Mouse (Mus musculus) gastrocnemius, adult 2 months (tissue): ENCODE measurements around the gene Jazf1. TPM values are rescaled to one million over a fixed set of nuclear protein-coding genes. Genes with fewer than 3 reads are reported as not detected.
A peak's percentile ranks its signal among the peaks of the same experiment; 100 is the strongest.

Source experiments
- DNase-seq: peaks from one replicate; pipeline ENCODE4 v3.0.0; 2022
- H3K27ac ChIP-seq: fragments of 200-600 bp; 2 replicates; pipeline ENCODE4 v1.8.1; 2022; ENCODE audit warnings: mild to moderate bottlenecking
- H3K4me3 ChIP-seq: fragments of 200-600 bp; 2 replicates; pipeline ENCODE4 v1.8.1; 2022; ENCODE audit warnings: mild to moderate bottlenecking, moderate library complexity
- CTCF ChIP-seq: fragments of 200-600 bp; IDR thresholded peaks from 2 replicates; pipeline ENCODE4 v1.8.1; 2022; ENCODE audit warnings: antibody characterized with exemption, mild to moderate bottlenecking, moderate library complexity
- intact Hi-C: fragments of 180-260 bp; cut with DNase I; formaldehyde crosslinking; loops from one replicate; pipeline ENCODE4 v1.15.1; 2025
- total RNA-seq, 2 experiments: library from RNA; stranded (reverse); gene quantifications; 2 replicates each; pipeline ENCODE4 v1.2.3; 2021

Jazf1 gene
- total RNA-seq, 2 experiments from 2014 or later: 0.43 to 1.1 TPM

GRCm38 (mm10) chr6:52818041-52818440 is 250.4 kb downstream of the Jazf1 start:
- Histone ChIP-seq H3K4me3 (no peak overlapping the region), H3K27ac (no peak overlapping the region)
- DNase-seq: no peak
- intact Hi-C loops: no loop called here
- no peak for TF ChIP-seq CTCF

- no peak for TF ChIP-seq CTCF
- DNase-seq: no peak
- Histone ChIP-seq H3K4me3 (no peak overlapping the region), H3K27ac (no peak overlapping the region)
- intact Hi-C loops: no loop called here
Measured at GRCm38 (mm10) chr6:52817203-52817874, 251.1 kb downstream of the Jazf1 start.

GRCm38 (mm10) chr6:52805237-52805856 is 263.1 kb downstream of the Jazf1 start:
- no peak for DNase-seq
- Histone ChIP-seq H3K27ac (no peak overlapping the region), H3K4me3 (no peak overlapping the region)
- TF ChIP-seq CTCF: no peak
- intact Hi-C loops: no loop called here

GRCm38 (mm10) chr6:52802181-52802580 is 266.2 kb downstream of the Jazf1 start:
- Histone ChIP-seq H3K27ac (peak overlapping the region; percentile 72), H3K4me3 (peak overlapping the region; percentile 48)
- intact Hi-C loops: no loop called here
- TF ChIP-seq CTCF: no peak
- DNase-seq: peak; percentile 58

GRCm38 (mm10) chr6:52797252-52797800 is 271.1 kb downstream of the Jazf1 start:
- intact Hi-C loops: no loop called here
- peak; percentile 22 for DNase-seq
- H3K27ac ChIP-seq: peak overlapping the region; percentile 46
- no peak overlapping the region for H3K4me3 ChIP-seq
- TF ChIP-seq CTCF: peak; percentile 36

- peak overlapping the region; percentile 46 for H3K27ac ChIP-seq
- intact Hi-C loops: no loop called here
- H3K4me3 ChIP-seq: no peak overlapping the region
- peak; percentile 62 for DNase-seq
- TF ChIP-seq CTCF: no peak
Measured at GRCm38 (mm10) chr6:52796691-52797090, 271.7 kb downstream of the Jazf1 start.

- Histone ChIP-seq H3K4me3 (no peak overlapping the region), H3K27ac (peak overlapping the region; percentile 46)
- no peak for TF ChIP-seq CTCF
- DNase-seq: peak; percentile 62
- intact Hi-C loops: no loop called here
Measured at GRCm38 (mm10) chr6:52796035-52796598, 272.3 kb downstream of the Jazf1 start.

GRCm38 (mm10) chr6:52795029-52795841 is 273.2 kb downstream of the Jazf1 start:
- TF ChIP-seq CTCF: no peak
- intact Hi-C loops: no loop called here

GRCm38 (mm10) chr6:52792455-52792854 is 276.0 kb downstream of the Jazf1 start:
- intact Hi-C loops: no loop called here
- no peak for DNase-seq
- no peak overlapping the region for H3K4me3 ChIP-seq
- no peak overlapping the region for H3K27ac ChIP-seq
- TF ChIP-seq CTCF: no peak

More at GRCm38 (mm10) chr6:52795029-52795841, 273.2 kb downstream of the Jazf1 start:
- H3K27ac ChIP-seq: peak overlapping the region; percentile 46; the same call in 1 of the 2 replicates
- H3K4me3 ChIP-seq: no peak overlapping the region
- DNase-seq: no peak

GRCm38 (mm10) chr6:52790781-52791180 is 277.6 kb downstream of the Jazf1 start:
- intact Hi-C loops: no loop called here
- TF ChIP-seq CTCF: no peak
- Histone ChIP-seq H3K4me3 (no peak overlapping the region), H3K27ac (no peak overlapping the region)
- DNase-seq: no peak

- Histone ChIP-seq H3K4me3 (no peak overlapping the region), H3K27ac (no peak overlapping the region)
- intact Hi-C loops: no loop called here
- no peak for TF ChIP-seq CTCF
- no peak for DNase-seq
Measured at GRCm38 (mm10) chr6:52790316-52790715, 278.1 kb downstream of the Jazf1 start.

GRCm38 (mm10) chr6:52779546-52779945 is 288.9 kb downstream of the Jazf1 start:
- Histone ChIP-seq H3K27ac (no peak overlapping the region), H3K4me3 (no peak overlapping the region)
- TF ChIP-seq CTCF: no peak
- no peak for DNase-seq
- intact Hi-C loops: no loop called here

GRCm38 (mm10) chr6:52778523-52778922 is 289.9 kb downstream of the Jazf1 start:
- intact Hi-C loops: no loop called here
- no peak for DNase-seq
- TF ChIP-seq CTCF: no peak
- Histone ChIP-seq H3K27ac (no peak overlapping the region), H3K4me3 (no peak overlapping the region)
